Mouse (Mus musculus) liver, embryonic 14.5 days (tissue): ENCODE measurements around the gene P2ry6.

Experiments used
- CTCF ChIP-seq: IDR thresholded peaks from 2 replicates; pipeline ENCODE4 v1.5.1; 2016; ENCODE audit warnings: antibody characterized with exemption, low read depth, control low read depth
- EP300 ChIP-seq: IDR thresholded peaks from 2 replicates; pipeline ENCODE4 v1.6.1; 2016; ENCODE audit warnings: antibody characterized with exemption, low read depth

- TF ChIP-seq CTCF (no peak), EP300 (no peak)
Measured at GRCm38 (mm10) chr7:100990636-100991311, 16.3 kb upstream of the P2ry6 start.
